Mouse (Mus musculus) lung, embryonic 15.5 days (tissue): ENCODE data around the gene Scn2b. TPM values are rescaled to one million over a fixed set of nuclear protein-coding genes. Genes with fewer than 3 reads are reported as not detected.

Source experiments
- ATAC-seq: fragments of 200-750 bp; cut with Nextera tagmentation; 2 replicates; pipeline ENCODE4 v1.8.0; 2017; ENCODE audit warnings: moderate number of reproducible peaks, borderline replicate concordance; ENCODE audit not compliant: low FRiP score, low TSS enrichment; ENCODE audit errors: extremely low read depth
- H3K27ac ChIP-seq: fragments of 300-500 bp; sonication (generic); 2 replicates; pipeline ENCODE4 v1.5.1; 2015; ENCODE audit warnings: moderate library complexity, mild to moderate bottlenecking, inconsistent platforms
- H3K27me3 ChIP-seq: fragments of 300-500 bp; sonication (generic); 2 replicates; pipeline ENCODE4 v1.6.1; 2015; ENCODE audit warnings: inconsistent platforms
- H3K36me3 ChIP-seq: fragments of 300-500 bp; sonication (generic); 2 replicates; pipeline ENCODE4 v1.6.1; 2015; ENCODE audit warnings: inconsistent platforms
- H3K4me1 ChIP-seq: fragments of 300-500 bp; sonication (generic); 2 replicates; pipeline ENCODE4 v1.6.1; 2015; ENCODE audit warnings: inconsistent platforms
- H3K4me2 ChIP-seq: fragments of 300-500 bp; sonication (generic); 2 replicates; pipeline ENCODE4 v1.6.1; 2015; ENCODE audit warnings: inconsistent platforms, mild to moderate bottlenecking, moderate library complexity
- H3K4me3 ChIP-seq: fragments of 300-500 bp; sonication (generic); 2 replicates; pipeline ENCODE4 v1.5.1; 2015; ENCODE audit warnings: mild to moderate bottlenecking, inconsistent platforms
- H3K9ac ChIP-seq: fragments of 300-500 bp; sonication (generic); 2 replicates; pipeline ENCODE4 v1.6.1; 2015; ENCODE audit warnings: inconsistent platforms
- H3K9me3 ChIP-seq: fragments of 300-500 bp; sonication (generic); 2 replicates; pipeline ENCODE4 v1.6.1; 2016; ENCODE audit warnings: inconsistent platforms
- WGBS: fragments of 180-500 bp; shearing (Covaris S2); methylation state at CpG from one replicate; pipeline ENCODE4 v1.1.7; 2015; 5-methylcytosine and 5-hydroxymethylcytosine counted together
- polyA plus RNA-seq: library from polyadenylated mRNA; unstranded; fragments of >200 nt; fragmentation: Nextera tagmentation; extraction: Ambion mirVana; gene quantifications from 2 replicates; pipeline ENCODE4 v1.2.1, GENCODE M21; 2015

Scn2b gene
- polyA plus RNA-seq, 1 experiment from 2014 or later: 4.2 TPM

DNA sequence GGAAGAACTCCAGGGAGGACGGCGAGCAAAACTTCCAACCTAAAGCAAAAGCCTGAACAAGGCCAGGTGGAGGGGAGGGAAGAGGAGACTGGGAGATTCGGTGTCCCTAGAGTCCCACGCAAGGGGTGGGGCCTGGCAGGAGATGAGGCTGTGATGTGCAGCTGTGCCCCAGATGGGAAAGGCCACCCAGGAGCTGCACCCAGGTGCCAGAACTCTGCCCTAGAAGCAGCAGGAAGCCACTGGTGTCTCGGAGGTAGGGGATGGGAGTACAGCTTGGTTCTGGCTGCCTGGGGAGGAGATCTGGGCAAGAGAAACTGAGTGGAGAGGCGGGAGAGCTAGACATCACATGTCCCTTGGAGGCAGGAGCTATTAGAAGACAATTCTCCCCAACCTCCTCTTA, 3.4 kb downstream of the Scn2b start:
- Histone ChIP-seq H3K9me3 (no peaks in the 10 kb centered on the region), H3K36me3 (no peaks in the 10 kb centered on the region), H3K4me3 (no peak overlapping the region), H3K9ac (no peak overlapping the region), H3K27ac (no peak overlapping the region), H3K4me2 (no peak overlapping the region), H3K4me1 (peaks cover 12% of the 10 kb centered on the region), H3K27me3 (no peaks in the 10 kb centered on the region; the same call in 1 of the 2 replicates)
- ATAC-seq: no peak
- 52% methylated on average over 6 of the region's 6 CpGs for WGBS

DNA sequence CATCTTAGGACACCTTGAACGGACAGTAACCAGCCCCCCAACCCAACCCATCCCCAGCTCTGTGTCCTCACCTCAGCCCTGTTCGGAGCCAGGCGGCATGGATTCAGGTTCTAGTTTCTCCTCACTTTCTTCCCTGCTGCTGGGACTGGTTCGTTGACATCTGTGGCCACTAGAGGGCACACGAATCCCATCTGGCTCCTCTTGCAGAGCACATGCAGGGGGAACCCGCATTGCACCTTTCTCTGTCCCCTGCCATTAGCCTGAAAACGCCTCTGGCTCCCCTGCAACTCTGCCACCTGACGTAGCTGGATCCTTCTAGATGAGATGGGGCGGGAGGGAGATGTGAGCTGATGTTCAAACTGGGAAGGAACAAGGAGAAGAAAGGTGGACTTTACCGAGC, 4.2 kb downstream of the Scn2b start:
- peak overlapping the region; percentile 23 for H3K4me3 ChIP-seq
- no peaks in the 10 kb centered on the region for H3K27me3 ChIP-seq
- H3K4me1 ChIP-seq: peaks cover 8% of the 10 kb centered on the region
- peak overlapping the region; percentile 73 for H3K27ac ChIP-seq
- H3K36me3 ChIP-seq: no peaks in the 10 kb centered on the region
- ATAC-seq: peak; percentile 58
- H3K4me2 ChIP-seq: peak overlapping the region; percentile 56
- H3K9me3 ChIP-seq: no peaks in the 10 kb centered on the region
- no peak overlapping the region for H3K9ac ChIP-seq
- WGBS: 3% methylated on average over 10 of the region's 10 CpGs

- Histone ChIP-seq H3K9me3 (no peaks in the 10 kb centered on the region), H3K4me1 (peaks cover 8% of the 10 kb centered on the region), H3K4me3 (peak overlapping the region; percentile 23), H3K4me2 (peak overlapping the region; percentile 56), H3K36me3 (no peaks in the 10 kb centered on the region), H3K9ac (no peak overlapping the region), H3K27ac (peak overlapping the region; percentile 73), H3K27me3 (no peaks in the 10 kb centered on the region)
- WGBS: 14% methylated on average over 9 of the region's 9 CpGs
- ATAC-seq: peak; percentile 58
Measured at GRCm38 (mm10) chr9:45122209-45122761, 4.7 kb downstream of the Scn2b start.

- Histone ChIP-seq H3K27ac (no peak overlapping the region), H3K4me1 (peaks cover 4% of the 10 kb centered on the region), H3K36me3 (no peaks in the 10 kb centered on the region), H3K9me3 (no peaks in the 10 kb centered on the region), H3K4me2 (no peak overlapping the region), H3K9ac (no peak overlapping the region), H3K4me3 (no peak overlapping the region), H3K27me3 (no peaks in the 10 kb centered on the region)
- no peak for ATAC-seq
- WGBS: 88% methylated on average over 14 of the region's 14 CpGs
Measured at GRCm38 (mm10) chr9:45125211-45125610, 7.6 kb downstream of the Scn2b start.

DNA sequence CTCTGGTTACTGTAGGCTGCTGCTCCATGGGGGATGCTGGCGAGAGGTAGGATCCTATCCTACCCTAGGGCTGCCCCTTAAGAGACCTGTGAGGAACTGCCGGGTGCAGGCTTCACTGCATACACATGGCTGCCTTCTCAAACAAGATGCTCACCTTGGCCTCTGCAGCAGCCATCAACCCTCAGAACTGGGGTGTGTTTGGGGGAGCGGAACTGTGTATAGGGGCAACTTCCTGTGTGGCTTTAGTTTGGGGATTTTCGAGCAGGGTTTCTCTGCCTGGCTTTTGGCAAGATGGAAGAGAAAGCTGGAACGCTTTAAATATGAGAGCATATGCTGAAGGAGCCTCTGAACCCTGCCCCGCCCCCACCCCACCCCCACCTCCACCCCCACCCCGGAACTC, 9.4 kb downstream of the Scn2b start:
- Histone ChIP-seq H3K27ac (no peak overlapping the region), H3K4me3 (no peak overlapping the region), H3K27me3 (no peaks in the 10 kb centered on the region), H3K36me3 (no peaks in the 10 kb centered on the region), H3K4me1 (peaks cover 3% of the 10 kb centered on the region), H3K9me3 (no peaks in the 10 kb centered on the region), H3K4me2 (no peak overlapping the region), H3K9ac (no peak overlapping the region)
- 51% methylated on average over 7 of the region's 7 CpGs for WGBS
- no peak for ATAC-seq

DNA sequence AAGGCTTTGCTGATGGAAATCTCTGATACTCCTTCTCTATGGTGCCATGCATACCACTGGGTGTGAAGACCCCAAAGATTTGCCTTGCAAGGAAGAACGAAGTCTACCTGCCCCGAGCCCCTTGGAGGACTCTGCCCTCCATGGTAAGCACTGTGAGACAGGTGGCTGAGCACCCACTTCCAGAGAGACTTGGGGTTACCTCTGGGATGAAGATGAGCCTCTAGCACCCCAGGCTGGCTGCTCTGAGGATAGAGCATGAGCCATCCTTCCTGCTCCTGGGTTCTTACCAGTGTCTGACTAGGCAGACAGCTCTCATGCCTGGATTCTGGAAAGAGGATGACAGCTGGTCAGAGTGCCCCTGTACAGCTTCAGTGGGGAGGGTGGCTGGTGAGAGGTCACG, 12.5 kb downstream of the Scn2b start:
- H3K27me3 ChIP-seq: peaks cover 11% of the 10 kb centered on the region
- no peak overlapping the region for H3K27ac ChIP-seq
- H3K4me2 ChIP-seq: no peak overlapping the region
- no peaks in the 10 kb centered on the region for H3K36me3 ChIP-seq
- ATAC-seq: no peak
- 68% methylated on average over 3 of the region's 3 CpGs for WGBS
- H3K4me1 ChIP-seq: no peaks in the 10 kb centered on the region
- no peak overlapping the region for H3K4me3 ChIP-seq
- H3K9ac ChIP-seq: no peak overlapping the region
- no peaks in the 10 kb centered on the region for H3K9me3 ChIP-seq

DNA sequence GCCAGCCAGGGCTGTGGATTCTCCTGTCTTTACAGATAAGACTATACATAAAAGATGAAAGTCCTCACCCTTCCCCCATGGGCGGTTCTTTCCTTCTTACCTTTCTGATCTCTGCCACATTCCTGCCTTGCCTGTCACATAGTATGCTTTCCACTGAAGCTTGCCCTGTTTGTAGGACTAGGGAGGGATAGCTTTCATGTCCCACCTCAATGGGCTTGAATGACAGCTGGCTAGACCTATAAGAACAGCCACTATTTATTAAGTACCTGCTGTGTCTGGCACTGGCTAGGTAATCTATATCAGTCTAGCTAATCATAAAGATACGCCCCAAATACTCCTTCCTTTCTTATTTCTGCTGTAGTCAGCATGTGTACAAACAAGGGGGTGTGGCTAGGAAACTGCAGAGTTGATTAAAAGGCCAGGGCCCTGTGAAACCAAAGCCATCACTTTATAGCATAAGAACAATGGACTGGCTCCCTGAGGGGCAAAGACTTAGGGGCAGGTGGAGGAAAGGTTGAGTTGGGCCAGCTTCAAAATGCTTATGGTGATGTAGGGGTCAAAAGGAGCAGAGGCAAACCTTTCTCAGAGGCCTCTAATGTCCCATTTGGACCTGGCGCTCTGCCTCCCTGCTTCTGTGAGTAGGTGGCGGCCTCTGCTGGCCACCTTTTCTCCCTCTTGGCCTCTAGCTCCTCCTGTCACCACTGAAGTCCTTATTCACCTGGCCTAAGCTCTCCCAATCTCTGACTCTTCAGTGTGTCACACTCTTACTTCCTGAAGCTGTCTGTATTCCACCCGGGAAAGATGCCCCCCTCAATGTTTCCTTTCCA, 16.1 kb downstream of the Scn2b start:
- no peak overlapping the region for H3K4me2 ChIP-seq
- ATAC-seq: 0 out of 2 replicates have a peak, but pooled peaks have one; percentile 25
- no peaks in the 10 kb centered on the region for H3K36me3 ChIP-seq
- H3K27me3 ChIP-seq: peaks cover 47% of the 10 kb centered on the region
- 14% methylated on average over 5 of the region's 5 CpGs for WGBS
- no peaks in the 10 kb centered on the region for H3K9me3 ChIP-seq
- no peak overlapping the region for H3K27ac ChIP-seq
- H3K4me3 ChIP-seq: no peak overlapping the region
- H3K9ac ChIP-seq: no peak overlapping the region
- peaks cover 10% of the 10 kb centered on the region for H3K4me1 ChIP-seq

- Histone ChIP-seq H3K27ac (no peak overlapping the region), H3K9ac (no peak overlapping the region), H3K4me2 (no peak overlapping the region), H3K36me3 (no peaks in the 10 kb centered on the region), H3K27me3 (peaks cover 76% of the 10 kb centered on the region), H3K4me3 (no peak overlapping the region), H3K4me1 (peaks cover 14% of the 10 kb centered on the region), H3K9me3 (no peaks in the 10 kb centered on the region)
- ATAC-seq: no peak
- WGBS: 17% methylated on average over 7 of the region's 7 CpGs
Measured at GRCm38 (mm10) chr9:45136442-45137169, 19.0 kb downstream of the Scn2b start.

DNA sequence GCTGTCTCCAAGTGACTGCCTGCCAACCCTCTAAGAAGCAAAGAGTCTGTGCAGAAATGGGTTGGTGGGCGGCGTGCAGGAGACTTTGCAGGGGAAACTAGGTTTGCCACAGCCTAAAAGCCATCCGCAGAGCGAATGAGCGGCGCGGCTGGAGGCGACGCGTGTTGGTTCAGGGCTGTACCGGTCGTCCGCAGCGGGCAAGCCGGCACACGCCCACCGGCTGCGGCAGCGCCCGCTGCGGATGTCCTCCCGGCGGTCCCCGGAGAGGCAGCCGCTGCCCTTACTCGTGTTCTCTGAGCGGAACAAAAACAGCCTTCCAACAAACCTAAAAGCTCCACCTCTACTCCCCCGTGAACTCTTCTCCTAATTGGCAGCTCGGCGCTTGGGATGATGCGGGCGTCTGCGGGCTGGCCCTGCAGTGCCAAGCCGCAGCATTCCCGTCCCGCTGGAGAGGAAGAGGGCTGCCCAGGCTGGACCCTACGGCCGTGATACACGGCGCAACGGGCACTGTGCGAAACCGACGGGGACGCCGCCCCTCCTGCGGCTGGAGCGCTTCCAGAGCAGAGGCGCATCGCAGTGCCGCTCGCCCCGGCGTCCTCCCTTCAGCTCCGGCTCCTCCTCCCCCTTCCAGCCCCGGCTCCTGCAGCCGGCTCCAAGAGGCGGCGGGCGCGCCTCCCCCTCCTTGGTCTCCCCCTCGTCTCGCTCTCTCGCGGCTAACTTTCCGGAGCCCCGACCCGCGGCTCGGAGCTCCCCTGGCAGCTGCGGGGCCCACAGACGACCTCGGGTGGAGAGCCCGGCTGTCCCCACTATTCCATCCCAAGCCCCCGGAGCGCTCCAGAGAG, 20.8 kb downstream of the Scn2b start, which contains the start of gene Scn4b:
TSS of gene Scn4b (plus strand) at position 205 of the 842 bp plus-strand sequence.
- WGBS: under 1% methylated on average over 72 of the region's 76 CpGs
- Histone ChIP-seq H3K36me3 (no peaks in the 10 kb centered on the region), H3K27me3 (peaks cover 88% of the 10 kb centered on the region), H3K4me1 (peaks cover 14% of the 10 kb centered on the region), H3K9me3 (no peaks in the 10 kb centered on the region), H3K9ac (no peak within 1 kb of the TSS), H3K4me2 (peak within 1 kb of the TSS; percentile 71), H3K27ac (no peak within 1 kb of the TSS), H3K4me3 (peak within 1 kb of the TSS; percentile 38)
- peak; percentile 33; the same call in 1 of the 2 replicates for ATAC-seq

- no peak overlapping the region for H3K9ac ChIP-seq
Measured at GRCm38 (mm10) chr9:45139082-45139481, 21.5 kb downstream of the Scn2b start.

DNA sequence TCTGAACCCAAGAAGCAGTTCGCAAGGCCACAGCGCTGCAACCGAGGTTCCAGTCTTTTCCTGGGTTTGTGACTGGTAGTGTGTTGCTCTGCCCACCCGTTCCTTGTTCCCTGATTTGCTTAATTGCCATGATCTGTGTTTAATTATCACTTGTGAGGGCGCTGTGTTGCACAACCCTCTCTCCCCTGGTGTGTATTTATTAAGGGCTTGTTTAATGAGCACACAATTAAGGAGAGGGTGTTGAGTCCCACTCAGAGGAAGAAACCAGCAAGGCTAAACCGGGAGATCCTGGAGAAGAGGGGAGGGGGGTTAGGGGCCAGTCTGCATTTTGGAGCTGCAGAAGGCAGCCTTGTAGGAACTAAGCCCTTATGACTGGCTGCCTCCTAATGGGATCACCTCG, 23.4 kb downstream of the Scn2b start:
- Histone ChIP-seq H3K36me3 (no peaks in the 10 kb centered on the region), H3K4me2 (no peak overlapping the region), H3K27ac (no peak overlapping the region), H3K9ac (no peak overlapping the region), H3K27me3 (peaks cover 95% of the 10 kb centered on the region), H3K4me1 (peaks cover 19% of the 10 kb centered on the region), H3K9me3 (no peaks in the 10 kb centered on the region), H3K4me3 (no peak overlapping the region)
- no peak for ATAC-seq
- 62% methylated on average over 7 of the region's 7 CpGs for WGBS

More at GRCm38 (mm10) chr9:45139082-45139481, 21.5 kb downstream of the Scn2b start:
- H3K27ac ChIP-seq: no peak overlapping the region
- peak overlapping the region; percentile 38 for H3K4me3 ChIP-seq
- no peak for ATAC-seq
- peaks cover 14% of the 10 kb centered on the region for H3K4me1 ChIP-seq
- H3K9me3 ChIP-seq: no peaks in the 10 kb centered on the region
- no peaks in the 10 kb centered on the region for H3K36me3 ChIP-seq
- peaks cover 95% of the 10 kb centered on the region for H3K27me3 ChIP-seq
- WGBS: 6% methylated on average over 7 of the region's 7 CpGs
- peak overlapping the region; percentile 71 for H3K4me2 ChIP-seq
